Mouse (Mus musculus): Measurements from ENCODE around the gene Serinc5. TPM values are rescaled to one million over a fixed set of nuclear protein-coding genes. Genes with fewer than 3 reads are reported as not detected.
A peak's percentile ranks its signal among the peaks of the same experiment; 100 is the strongest.
"Not testable (repeated sequence)": the region's sequence is repeated elsewhere in the genome, so short reads cannot be mapped to it uniquely, and the experiment has no call there.

Gene Serinc5
- total RNA-seq (2021), result 10 to 100 TPM; 49.0 to 54.6 TPM
- long read RNA-seq, experiment 1, full-length matches to known transcripts, result 41 of 63 reads
- long read RNA-seq, experiment 1, partial matches to known transcripts, result 17 of 63 reads
- long read RNA-seq, experiment 1, other reads (novel, unspliced or antisense), result 5 of 63 reads
- long read RNA-seq, experiment 2, full-length matches to known transcripts, result 15 of 36 reads
- long read RNA-seq, experiment 2, partial matches to known transcripts, result 17 of 36 reads
- long read RNA-seq, experiment 2, other reads (novel, unspliced or antisense), result 4 of 36 reads

DNA sequence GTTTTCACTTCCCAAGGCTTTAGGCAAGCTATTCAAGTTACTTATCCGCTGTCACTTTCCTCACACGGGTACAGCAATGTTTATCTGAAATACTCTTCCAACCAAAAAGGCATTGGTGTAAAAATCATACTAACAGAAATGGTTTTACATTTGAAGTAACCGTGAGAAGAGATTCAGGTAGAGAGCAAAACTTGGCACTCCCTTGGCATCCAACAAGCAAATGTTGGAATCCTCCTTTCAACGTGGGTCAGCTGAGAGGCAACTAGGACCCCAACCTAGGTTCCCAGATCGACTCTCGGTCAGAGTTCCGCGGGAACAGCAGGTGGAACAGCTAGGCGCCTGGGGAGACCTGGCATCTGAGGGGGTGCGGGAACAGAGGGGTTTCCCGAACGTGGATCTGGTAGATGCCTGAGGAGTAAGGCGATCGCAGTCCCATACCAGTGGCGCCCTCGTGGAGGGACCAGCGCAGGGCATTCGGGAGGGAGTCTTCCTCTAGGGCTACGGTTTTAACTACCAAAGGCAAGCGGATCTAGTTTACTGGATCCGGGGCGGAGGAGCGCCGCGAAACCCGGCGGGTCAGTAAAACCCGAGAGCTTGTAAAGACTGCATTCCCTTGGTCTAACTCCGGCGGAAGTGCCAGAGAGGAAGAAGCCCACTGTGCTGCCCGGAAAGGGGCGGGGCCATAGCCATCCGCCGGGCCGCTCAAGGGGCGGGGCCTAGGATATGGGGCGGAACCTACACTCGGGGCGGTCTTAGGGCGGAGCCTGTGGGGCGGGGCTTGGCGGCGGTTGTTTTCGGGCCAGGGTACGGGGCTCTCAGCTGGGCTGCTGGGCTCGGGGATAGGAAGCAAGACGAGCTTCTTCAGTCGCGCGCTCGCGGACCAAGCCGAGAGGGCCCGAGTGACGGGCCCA lies at the start of gene Serinc5:
Gene Serinc5, plus strand, starts transcription at position 781 of the 911 bp plus-strand sequence.
- peak; percentile 96 to 97 for DNase-seq (ENCODE audit: low spot score in 2 of 2)

- DNase-seq (ENCODE audit: low spot score in 2 of 2), result no peak
Observed at GRCm38 (mm10) chr13:92576072-92576471, 34.8 kb upstream of the Serinc5 start, which contains the start of gene Spz1. TSS of gene Spz1 (minus strand) at chr13:92576172.

DNA sequence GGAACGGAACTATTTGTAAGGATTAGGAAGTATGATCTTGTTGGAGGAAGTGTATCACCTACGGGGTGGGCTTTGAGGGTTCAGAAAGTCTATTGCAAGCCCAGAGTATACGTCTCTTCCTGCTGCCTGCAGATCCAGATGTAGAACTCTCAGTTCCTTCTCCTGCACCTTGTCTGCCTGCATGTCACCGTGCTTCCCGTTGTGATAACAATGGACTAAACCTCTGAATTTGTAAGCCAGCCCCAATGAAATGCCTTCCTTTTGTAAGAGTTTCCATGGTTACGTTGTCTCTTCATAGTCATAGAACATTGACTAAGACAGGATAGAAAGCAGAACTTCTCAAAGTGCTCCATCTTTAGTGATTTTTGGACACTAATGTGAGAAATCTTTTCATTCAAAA lies 34.2 kb upstream of the Serinc5 start:
- no peak for DNase-seq (ENCODE audit: low spot score in 2 of 2)

DNA sequence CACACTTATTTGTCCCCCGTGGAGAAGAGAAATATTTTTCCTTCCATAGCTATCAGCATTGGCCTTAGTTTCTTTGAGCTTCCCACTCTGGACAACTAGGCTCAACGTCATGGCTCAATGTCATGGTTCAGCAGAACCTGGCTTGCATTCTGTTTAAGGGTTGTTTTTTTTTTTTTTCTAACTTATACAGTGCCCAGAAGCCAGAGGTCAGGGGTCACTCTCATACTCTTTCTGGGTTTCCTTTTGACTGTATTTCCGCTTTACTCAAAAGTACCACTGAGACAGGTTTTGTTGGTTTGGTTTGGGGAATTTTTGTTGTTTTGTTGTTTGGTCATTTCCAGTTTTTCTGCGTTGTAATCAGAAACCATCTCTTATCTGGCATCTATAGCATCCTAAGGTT lies 32.7 kb upstream of the Serinc5 start:
- DNase-seq (ENCODE audit: low spot score in 2 of 2), result no peak

DNA sequence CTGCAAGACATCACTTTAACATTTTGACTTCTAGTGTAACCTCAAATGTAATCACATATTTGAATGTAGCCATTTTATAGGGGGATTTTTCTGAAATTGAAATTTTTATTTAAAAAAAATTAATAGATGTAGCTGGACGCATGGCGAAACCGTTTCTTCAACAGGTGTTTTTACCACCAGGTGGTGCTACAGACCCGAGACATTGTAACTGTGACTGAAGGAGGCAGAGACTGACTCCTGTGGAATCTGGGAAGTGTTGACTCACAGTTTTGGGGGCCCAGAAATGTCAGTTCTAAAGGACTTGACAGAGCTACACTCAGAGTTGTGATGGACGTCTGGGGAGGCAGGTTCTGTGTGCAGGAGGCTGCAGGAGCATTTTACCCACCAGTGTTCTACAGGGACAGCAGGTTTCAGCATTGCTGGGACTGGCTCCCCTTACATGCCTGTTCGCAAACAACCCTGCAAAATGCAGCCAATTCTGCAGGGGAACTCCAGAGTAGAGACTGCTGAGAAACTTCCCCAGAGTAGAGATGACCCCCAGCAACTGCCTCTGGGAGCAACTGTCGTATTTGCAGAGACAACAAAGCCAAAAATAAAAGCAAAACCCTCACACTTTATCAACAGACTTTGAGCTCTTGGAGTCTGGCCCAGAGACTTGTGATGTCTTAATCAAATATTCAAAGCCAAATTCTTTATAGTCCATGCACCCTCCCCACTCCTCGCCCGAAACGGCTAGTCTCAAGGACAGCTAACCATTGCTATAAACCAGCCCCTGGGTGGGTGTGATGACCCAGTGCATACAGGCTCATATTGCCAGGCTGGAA lies 30.5 kb upstream of the Serinc5 start:
- peak; percentile 65 to 81 for DNase-seq (ENCODE audit: low spot score in 2 of 2)

DNA sequence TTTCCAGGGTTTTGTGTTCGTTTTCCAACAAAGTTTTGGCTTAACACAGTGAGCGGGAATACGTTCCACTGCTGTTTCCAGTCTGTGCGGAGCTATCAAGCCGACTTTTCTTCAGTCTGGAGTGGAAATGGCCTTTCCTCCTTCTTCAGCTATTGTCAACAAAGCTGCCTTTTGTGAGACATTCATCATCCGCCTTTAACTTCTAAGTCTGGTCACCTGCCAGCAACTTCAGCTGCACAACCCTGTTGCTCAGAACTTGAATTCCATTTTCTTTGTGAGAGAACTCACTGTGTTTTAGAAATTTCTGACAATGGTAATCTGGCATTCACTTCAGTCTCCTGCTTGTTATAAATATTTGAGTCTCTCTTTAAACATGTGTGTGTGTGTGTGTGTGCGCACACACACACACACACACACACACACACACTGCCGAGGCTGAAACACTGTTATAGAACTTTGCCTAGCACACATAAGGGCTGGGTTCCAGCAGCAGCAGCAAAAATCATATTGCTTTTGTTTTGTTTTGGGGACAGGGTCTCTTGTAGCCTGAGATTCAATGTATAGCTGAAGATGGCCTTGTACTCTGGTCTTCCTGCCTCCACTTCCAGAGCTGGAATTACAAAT lies 26.7 kb upstream of the Serinc5 start:
- DNase-seq (ENCODE audit: low spot score in 2 of 2), result no peak

- no peak for DNase-seq (ENCODE audit: low spot score in 2 of 2)
Observed at GRCm38 (mm10) chr13:92588704-92589103, 22.2 kb upstream of the Serinc5 start.

DNA sequence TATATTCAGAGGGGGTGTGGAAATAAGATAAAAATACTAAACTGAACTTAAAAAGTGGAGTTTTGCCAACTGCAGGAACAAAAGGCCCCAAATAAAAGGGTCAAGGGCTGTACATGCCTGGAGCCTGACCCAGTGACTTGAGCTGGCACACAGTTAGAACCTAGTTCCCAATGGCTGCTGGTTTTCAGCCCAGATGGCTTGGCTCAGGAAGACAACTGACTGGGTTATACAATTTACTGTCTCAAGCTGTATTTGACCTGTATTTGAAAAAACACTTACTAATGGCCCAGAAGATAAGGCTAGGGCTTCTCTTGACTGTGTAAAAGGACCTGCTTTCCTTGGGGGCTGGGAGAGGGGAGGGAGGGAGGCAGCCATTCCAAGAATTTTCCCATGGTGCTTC lies 21.6 kb upstream of the Serinc5 start:
- DNase-seq (ENCODE audit: low spot score in 2 of 2), result no peak

GRCm38 (mm10) chr13:92591225-92591624 lies 19.7 kb upstream of the Serinc5 start:
- no peak for DNase-seq (ENCODE audit: low spot score in 2 of 2)

DNA sequence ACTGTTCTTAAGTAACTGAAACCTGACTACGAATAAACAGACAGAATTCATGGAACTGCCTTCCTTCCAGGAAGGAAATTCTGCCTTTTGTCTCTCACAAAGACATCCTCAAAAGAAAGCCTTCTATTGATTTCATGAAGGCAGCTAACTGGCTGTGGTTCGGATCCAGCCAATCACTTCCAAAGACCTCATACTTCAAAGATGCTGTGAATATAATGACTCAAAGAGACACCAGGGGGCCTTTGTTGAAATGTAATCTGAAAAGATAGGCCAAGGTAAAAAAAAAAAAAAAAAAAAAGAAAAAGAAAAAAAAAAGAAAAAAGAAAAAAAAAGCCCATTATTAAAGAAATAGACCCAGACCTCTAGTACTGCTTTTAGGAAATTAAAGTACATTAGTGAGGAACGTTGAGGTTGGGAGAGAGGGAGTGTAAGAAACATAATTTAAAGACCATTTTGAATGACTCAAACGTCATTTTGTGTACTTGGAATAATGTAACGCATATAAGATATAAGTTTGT lies 18.6 kb upstream of the Serinc5 start:
- DNase-seq (ENCODE audit: low spot score in 2 of 2), result no peak

- DNase-seq (ENCODE audit: low spot score in 2 of 2), result peak in 1 of 2 experiments; percentile 42
Observed at GRCm38 (mm10) chr13:92592786-92593635, 17.9 kb upstream of the Serinc5 start.

GRCm38 (mm10) chr13:92593731-92594396 lies 17.0 kb upstream of the Serinc5 start:
- no peak for DNase-seq (ENCODE audit: low spot score in 2 of 2)

- no peak for DNase-seq (ENCODE audit: low spot score in 2 of 2)
Observed at GRCm38 (mm10) chr13:92594481-92594880, 16.4 kb upstream of the Serinc5 start.

DNA sequence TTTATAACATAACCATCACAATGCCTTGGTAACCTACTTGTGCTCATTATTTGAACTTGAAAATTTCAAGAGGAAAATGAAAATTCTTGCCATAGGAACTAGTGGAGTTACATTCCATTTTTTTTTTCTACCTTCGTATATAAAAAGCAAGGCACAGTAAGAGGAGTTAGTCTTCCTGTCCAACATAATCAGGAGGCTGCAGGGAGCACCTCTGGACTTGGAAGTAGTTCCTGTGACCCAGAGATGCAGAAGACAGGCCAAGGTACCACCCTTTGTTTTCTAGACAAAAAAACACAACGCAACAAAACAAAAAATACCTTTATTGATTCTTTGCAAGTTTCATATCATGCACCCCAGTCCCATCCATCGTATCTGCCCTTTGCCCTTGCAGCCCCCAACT lies 16.0 kb upstream of the Serinc5 start:
- no peak for DNase-seq (ENCODE audit: low spot score in 2 of 2)

DNA sequence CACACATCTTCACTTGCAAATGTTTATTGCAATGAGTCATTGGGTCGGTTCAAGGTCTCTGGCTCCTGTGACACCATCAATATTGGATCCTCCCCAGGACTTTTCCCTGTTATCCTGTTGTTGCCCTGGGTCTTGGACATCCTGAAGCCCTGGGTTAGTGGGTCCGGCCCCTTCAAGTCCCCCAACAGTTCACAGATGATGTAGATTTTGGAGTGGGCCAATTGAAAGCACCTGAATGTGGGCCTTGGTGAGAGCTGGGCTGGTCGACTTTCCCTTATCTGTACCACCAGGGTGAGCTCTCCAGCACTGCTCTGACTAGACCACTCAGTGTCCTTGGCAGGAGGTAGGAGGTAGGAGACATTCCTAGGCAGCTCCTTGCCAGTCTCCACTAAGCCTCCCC lies 15.5 kb upstream of the Serinc5 start:
- no peak for DNase-seq (ENCODE audit: low spot score in 2 of 2)

- not testable (repeated sequence) for DNase-seq (ENCODE audit: low spot score in 2 of 2)
Observed at GRCm38 (mm10) chr13:92605306-92605705, 5.6 kb upstream of the Serinc5 start.

DNA sequence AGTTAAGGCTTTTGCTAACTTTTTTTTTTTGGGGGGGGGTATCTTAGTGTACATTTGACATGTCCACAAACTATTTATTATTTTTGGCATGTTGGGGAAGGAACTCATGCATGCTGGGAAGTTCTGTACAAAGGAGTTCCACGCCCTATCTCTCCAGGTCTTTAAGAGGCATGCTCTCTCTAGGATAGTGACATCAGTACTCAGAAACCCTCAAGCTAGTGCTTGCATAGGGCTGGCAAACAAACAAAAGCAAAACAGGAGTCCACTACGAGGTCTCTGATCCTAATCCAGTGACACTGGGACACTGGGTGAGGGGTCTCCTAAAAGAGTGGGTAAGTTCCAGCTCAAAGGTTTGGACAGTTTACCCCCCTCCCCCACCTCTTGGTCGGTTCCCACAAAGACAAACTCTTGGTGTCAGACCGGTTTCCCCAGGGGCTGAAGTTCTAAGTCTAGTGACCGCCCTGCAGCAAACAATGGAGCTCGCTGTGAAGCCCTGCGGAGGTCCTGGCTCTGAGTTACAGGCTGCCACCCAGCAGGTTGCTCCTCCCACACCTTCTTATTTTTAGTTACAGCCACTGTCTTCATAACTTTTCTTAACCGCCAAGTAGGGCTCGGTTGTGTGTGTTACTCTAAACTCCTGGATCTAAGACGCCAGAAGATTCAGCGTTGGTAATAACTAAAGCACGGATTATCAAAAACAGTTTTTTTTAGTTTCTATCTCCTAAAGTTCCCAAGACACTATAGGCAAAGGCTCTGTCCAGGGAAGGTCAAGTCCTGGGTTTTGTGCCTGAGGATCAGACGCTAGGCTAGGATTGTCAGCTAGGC lies 1.2 kb upstream of the Serinc5 start:
- no peak for DNase-seq (ENCODE audit: low spot score in 2 of 2)

GRCm38 (mm10) chr13:92611254-92611784 lies 428 bp downstream of the Serinc5 start:
- DNase-seq (ENCODE audit: low spot score in 2 of 2), result peak in 1 of 2 experiments; percentile 45
